ENCODE assay signal across 13 mouse cellular contexts in genomic region chr14:59114281-59114680, GRCm38 (mm10). TPM values are rescaled to one million over a fixed set of nuclear protein-coding genes. Genes with fewer than 3 reads are reported as not detected.
A peak's percentile ranks its signal among the peaks of the same experiment; 100 is the strongest.
DNase-seq lines count a peak whose midpoint lies in the region; ATAC-seq and TF ChIP-seq lines count a peak whose summit lies in the region.
"Had no signal": no experiment of that assay in that cellular context is flagged by ENCODE, and none has a peak within 500 bp of the region (broad histone marks: within the 10 kb centered on the region; RNA-seq: fewer than 3 reads in every experiment).

No protein-coding gene starts in this region.

- no peak for TF ChIP-seq POLR2A in lung, adult 2 months (IDR thresholded peaks at IDR 0.05; ENCODE audit: borderline replicate concordance, extremely low read depth, low read depth, low read length)

- WGBS in forebrain, embryonic 14.5 days = 10% methylated on average over 2 of the region's 2 CpGs
- WGBS in forebrain, embryonic 11.5 days = 5% methylated on average over 2 of the region's 2 CpGs
- WGBS in lung, embryonic 14.5 days = 2% methylated on average over 2 of the region's 2 CpGs
- 3% methylated on average over 2 of the region's 2 CpGs for WGBS in lung, adult 2 months

- no peak for ATAC-seq in forebrain, embryonic 14.5 days
- ATAC-seq in forebrain, embryonic 11.5 days (replicated peaks; ENCODE audit: low FRiP score) = no peak
- no peak for ATAC-seq in lung, embryonic 14.5 days (ENCODE audit: insufficient read depth)

- no peak overlapping the region for H3K4me2 ChIP-seq in forebrain, embryonic 14.5 days (ENCODE audit: low read length)
- no peak overlapping the region for H3K4me2 ChIP-seq in forebrain, embryonic 11.5 days (ENCODE audit: low read depth, low read length, severe bottlenecking)
- no peak overlapping the region for H3K4me2 ChIP-seq in lung, embryonic 14.5 days
- H3K4me2 ChIP-seq: heart, embryonic 11.5 days; midbrain, embryonic 12.5 days had no signal

- no peak overlapping the region for H3K9ac ChIP-seq in forebrain, embryonic 14.5 days (ENCODE audit: low read length)
- H3K9ac ChIP-seq in forebrain, embryonic 11.5 days (ENCODE audit: low read length) = no peak overlapping the region
- no peak overlapping the region for H3K9ac ChIP-seq in lung, embryonic 14.5 days
- H3K9ac ChIP-seq: midbrain, embryonic 12.5 days had no signal

- no peaks in the 10 kb centered on the region for H3K4me1 ChIP-seq in forebrain, embryonic 14.5 days (ENCODE audit: control insufficient read depth, insufficient read depth, low read length)
- no peaks in the 10 kb centered on the region for H3K4me1 ChIP-seq in forebrain, embryonic 11.5 days (replicated peaks; ENCODE audit: control insufficient read depth, insufficient read depth, low read length)
- no peaks in the 10 kb centered on the region for H3K4me1 ChIP-seq in lung, embryonic 14.5 days (ENCODE audit: insufficient read depth)
- H3K4me1 ChIP-seq in lung, adult 2 months (ENCODE audit: control insufficient read depth, insufficient read depth, low read length) = no peaks in the 10 kb centered on the region
- H3K4me1 ChIP-seq: midbrain, embryonic 12.5 days had no signal

- no peaks in the 10 kb centered on the region for H3K27me3 ChIP-seq in forebrain, embryonic 14.5 days (replicated peaks; ENCODE audit: control insufficient read depth, insufficient read depth, low read length)
- H3K27me3 ChIP-seq in forebrain, embryonic 11.5 days (ENCODE audit: control insufficient read depth, insufficient read depth, low read length) = no peaks in the 10 kb centered on the region
- H3K27me3 ChIP-seq in lung, embryonic 14.5 days (ENCODE audit: insufficient read depth, low read length) = no peaks in the 10 kb centered on the region
- H3K27me3 ChIP-seq: midbrain, embryonic 12.5 days had no signal

- H3K36me3 ChIP-seq in forebrain, embryonic 14.5 days (ENCODE audit: control insufficient read depth, insufficient read depth, low read length) = no peaks in the 10 kb centered on the region
- no peaks in the 10 kb centered on the region for H3K36me3 ChIP-seq in forebrain, embryonic 11.5 days (ENCODE audit: control insufficient read depth, insufficient read depth, low read length)
- no peaks in the 10 kb centered on the region for H3K36me3 ChIP-seq in lung, embryonic 14.5 days (ENCODE audit: insufficient read depth)
- H3K36me3 ChIP-seq: midbrain, embryonic 12.5 days had no signal

- peak; percentile 72 for DNase-seq in forebrain, embryonic 14.5 days (ENCODE audit: low spot score)
- DNase-seq in forebrain, embryonic 11.5 days (ENCODE audit: low spot score) = no peak
- peak; percentile 76 for DNase-seq in lung, embryonic 14.5 days
- DNase-seq in lung, adult 2 months = no peak
- peak; percentile 51 for DNase-seq in adipocyte (ENCODE audit: low spot score)
- peak; percentile 23 for DNase-seq in naive thymus-derived CD4-positive, alpha-beta T cell, adult 2 months (ENCODE audit: low read depth)
- DNase-seq in yolk sac, embryonic 10.5 days (ENCODE audit: low spot score) = no peak
- DNase-seq in layer of hippocampus, adult 9-11 months = no peak
- DNase-seq: kidney, postnatal 10 days; right cerebral cortex, postnatal 14 days; thymus, postnatal 14 days had no signal

- TF ChIP-seq CTCF in lung, embryonic 14.5 days (IDR thresholded peaks at IDR 0.05; ENCODE audit: low read depth) = peak; percentile 33; the same call in 1 of the 2 replicates
- no peak for TF ChIP-seq CTCF in lung, adult 2 months (IDR thresholded peaks at IDR 0.05; ENCODE audit: insufficient read depth, low read length)

- no peaks in the 10 kb centered on the region for H3K9me3 ChIP-seq in forebrain, embryonic 14.5 days (replicated peaks; ENCODE audit: control insufficient read depth, low read length)
- H3K9me3 ChIP-seq in forebrain, embryonic 11.5 days (ENCODE audit: control insufficient read depth, low read length) = no peaks in the 10 kb centered on the region
- H3K9me3 ChIP-seq in lung, embryonic 14.5 days (ENCODE audit: low read depth, low read length) = no peaks in the 10 kb centered on the region
- H3K9me3 ChIP-seq: midbrain, embryonic 12.5 days had no signal

- no peak overlapping the region for H3K4me3 ChIP-seq in forebrain, embryonic 14.5 days (ENCODE audit: low read depth, low read length)
- no peak overlapping the region for H3K4me3 ChIP-seq in forebrain, embryonic 11.5 days (ENCODE audit: low read depth, low read length)
- no peak overlapping the region for H3K4me3 ChIP-seq in lung, embryonic 14.5 days (ENCODE audit: low read depth, low read length)
- H3K4me3 ChIP-seq in lung, adult 2 months (replicated peaks; ENCODE audit: extremely low read depth, low read depth, low read length) = no peak overlapping the region
- H3K4me3 ChIP-seq: midbrain, embryonic 12.5 days had no signal

- H3K27ac ChIP-seq in forebrain, embryonic 14.5 days (ENCODE audit: low read depth, low read length) = no peak overlapping the region
- no peak overlapping the region for H3K27ac ChIP-seq in forebrain, embryonic 11.5 days (ENCODE audit: low read depth, low read length)
- H3K27ac ChIP-seq in lung, embryonic 14.5 days (ENCODE audit: low read depth) = no peak overlapping the region
- H3K27ac ChIP-seq: midbrain, embryonic 12.5 days had no signal

RNA-seq across cellular contexts. Expression of gene 1700129C05Rik, which starts 28.4 kb away (rescaled TPM):
- polyA plus RNA-seq in forebrain, embryonic 14.5 days (2014; fragmentation: Nextera tagmentation; extraction: Ambion mirVana) = not detected in 2 replicates
- polyA plus RNA-seq in forebrain, embryonic 11.5 days (2014; fragmentation: Nextera tagmentation; extraction: Ambion mirVana) = not detected in 2 replicates
- polyA plus RNA-seq in lung, embryonic 14.5 days (2014; fragmentation: Nextera tagmentation; extraction: Ambion mirVana) = not detected in 2 replicates
- not detected in 2 replicates for polyA plus RNA-seq in lung, adult 2 months (2012; rRNA removed)
- polyA plus RNA-seq: heart, embryonic 11.5 days; midbrain, embryonic 12.5 days had no signal

Comparison
In these comparisons a context has a peak if more than half of its experiments do, and no peak if none do; other contexts are left out.
1. DNase-seq: peak in forebrain, embryonic 14.5 days (single experiment), lung, embryonic 14.5 days (single experiment), adipocyte (single experiment) and naive thymus-derived CD4-positive, alpha-beta T cell, adult 2 months (single experiment); none in forebrain, embryonic 11.5 days (single experiment), lung, adult 2 months (single experiment), yolk sac, embryonic 10.5 days (single experiment) and layer of hippocampus, adult 9-11 months (single experiment).